Mouse (Mus musculus): Measurements from ENCODE around the gene Cacna1i.

Cacna1i gene

DNA sequence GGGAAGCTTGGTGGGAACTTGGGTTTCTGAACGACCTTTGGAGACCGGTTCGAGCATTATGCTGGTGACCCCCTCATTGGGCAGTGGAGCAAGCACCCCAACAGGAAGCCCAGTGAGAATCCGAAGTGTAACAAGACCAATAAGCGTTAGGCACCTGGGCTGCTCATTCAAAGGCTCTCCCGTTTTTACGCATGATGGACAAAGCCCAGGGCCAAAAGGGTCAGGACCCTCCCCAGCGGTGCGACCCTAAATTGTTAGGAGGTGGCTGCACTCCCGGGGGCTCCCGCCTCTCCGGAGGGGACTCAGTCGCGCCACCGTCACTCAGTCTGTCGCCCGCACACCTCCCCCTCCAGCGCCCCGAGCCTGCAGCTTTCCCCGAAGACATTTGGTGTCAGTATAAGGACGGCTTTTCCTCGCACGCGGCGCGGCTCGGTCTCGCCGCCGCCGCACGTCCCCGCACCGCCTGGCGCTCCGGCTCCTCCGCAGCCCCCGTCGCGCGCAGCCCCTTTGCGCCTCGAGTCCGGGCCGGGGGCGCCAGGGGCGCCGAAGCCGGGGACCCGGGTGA lies at the start of gene Cacna1i:
Gene Cacna1i (plus strand): TSS at position 388 of the 565 bp plus-strand sequence.
- in situ Hi-C loops (cut with MseI, MboI), result no loop called here

- in situ Hi-C loops (cut with MseI, MboI), result no loop called here
Measured at GRCm38 (mm10) chr15:80248135-80248534, 38.9 kb upstream of the Cacna1i start.

DNA sequence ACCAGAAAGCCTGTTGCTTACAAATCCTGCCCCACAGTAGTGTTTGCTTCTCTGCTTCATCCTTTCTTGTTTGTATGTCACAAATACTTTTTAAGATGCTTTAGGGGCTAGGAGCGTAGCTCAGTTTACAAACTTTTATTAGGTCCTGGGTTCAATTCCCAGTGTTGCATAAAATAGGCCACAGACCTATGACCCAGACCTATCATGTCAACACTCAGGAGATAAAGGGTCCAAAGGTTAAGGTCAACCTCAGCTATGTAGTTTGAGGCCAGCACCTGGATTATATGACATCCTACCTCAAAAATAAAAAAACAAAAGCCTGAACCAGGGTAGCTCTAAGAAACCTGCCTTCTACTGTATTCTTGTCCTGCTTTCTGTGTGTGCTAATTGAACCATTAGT lies 38.4 kb upstream of the Cacna1i start:
- in situ Hi-C loops (cut with MseI, MboI), result no loop called here

GRCm38 (mm10) chr15:80249672-80250071 lies 37.4 kb upstream of the Cacna1i start:
- in situ Hi-C loops (cut with MseI, MboI), result no loop called here

- in situ Hi-C loops (cut with MseI, MboI), result no loop called here
Measured at GRCm38 (mm10) chr15:80250586-80250985, 36.5 kb upstream of the Cacna1i start.

GRCm38 (mm10) chr15:80253530-80253929 lies 33.5 kb upstream of the Cacna1i start:
- in situ Hi-C loops (cut with MseI, MboI), result no loop called here

- in situ Hi-C loops (cut with MseI, MboI), result no loop called here
Measured at GRCm38 (mm10) chr15:80254207-80254606, 32.8 kb upstream of the Cacna1i start.

- in situ Hi-C loops (cut with MseI, MboI), result no loop called here
Measured at GRCm38 (mm10) chr15:80254847-80255645, 32.0 kb upstream of the Cacna1i start, which contains the start of gene Atf4. Gene Atf4 (plus strand): TSS chr15:80255184.

GRCm38 (mm10) chr15:80255646-80256121 lies 31.4 kb upstream of the Cacna1i start:
- in situ Hi-C loops (cut with MseI, MboI), result no loop called here

DNA sequence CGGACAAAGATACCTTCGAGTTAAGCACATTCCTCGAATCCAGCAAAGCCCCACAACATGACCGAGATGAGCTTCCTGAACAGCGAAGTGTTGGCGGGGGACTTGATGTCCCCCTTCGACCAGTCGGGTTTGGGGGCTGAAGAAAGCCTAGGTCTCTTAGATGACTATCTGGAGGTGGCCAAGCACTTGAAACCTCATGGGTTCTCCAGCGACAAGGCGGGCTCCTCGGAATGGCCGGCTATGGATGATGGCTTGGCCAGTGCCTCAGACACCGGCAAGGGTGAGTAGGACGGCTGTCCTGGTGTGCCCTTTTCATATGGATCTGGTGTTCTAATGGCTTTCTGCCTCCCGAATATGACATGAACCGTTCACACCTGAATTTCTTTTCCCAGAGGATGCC lies 30.8 kb upstream of the Cacna1i start:
- in situ Hi-C loops (cut with MseI, MboI), result no loop called here

DNA sequence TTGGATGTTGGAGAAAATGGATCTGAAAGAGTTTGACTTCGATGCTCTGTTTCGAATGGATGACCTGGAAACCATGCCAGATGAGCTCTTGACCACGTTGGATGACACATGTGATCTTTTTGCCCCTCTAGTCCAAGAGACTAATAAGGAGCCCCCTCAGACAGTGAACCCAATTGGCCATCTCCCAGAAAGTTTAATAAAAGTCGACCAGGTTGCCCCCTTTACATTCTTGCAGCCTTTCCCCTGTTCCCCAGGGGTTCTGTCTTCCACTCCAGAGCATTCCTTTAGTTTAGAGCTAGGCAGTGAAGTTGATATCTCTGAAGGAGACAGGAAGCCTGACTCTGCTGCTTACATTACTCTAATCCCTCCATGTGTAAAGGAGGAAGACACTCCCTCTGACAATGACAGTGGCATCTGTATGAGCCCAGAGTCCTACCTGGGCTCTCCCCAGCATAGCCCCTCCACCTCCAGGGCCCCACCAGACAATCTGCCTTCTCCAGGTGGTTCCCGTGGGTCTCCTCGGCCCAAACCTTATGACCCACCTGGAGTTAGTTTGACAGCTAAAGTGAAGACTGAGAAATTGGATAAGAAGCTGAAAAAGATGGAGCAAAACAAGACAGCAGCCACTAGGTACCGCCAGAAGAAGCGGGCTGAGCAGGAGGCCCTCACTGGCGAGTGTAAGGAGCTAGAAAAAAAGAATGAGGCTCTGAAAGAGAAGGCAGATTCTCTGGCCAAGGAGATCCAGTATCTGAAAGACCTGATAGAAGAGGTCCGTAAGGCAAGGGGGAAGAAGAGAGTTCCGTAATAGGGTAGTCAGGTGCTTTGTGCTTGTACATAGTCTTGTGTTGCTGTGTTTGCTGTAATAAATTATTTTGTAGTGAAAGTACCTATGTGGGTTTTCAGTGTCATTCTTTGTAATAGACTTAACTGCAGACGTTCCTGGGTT lies 30.1 kb upstream of the Cacna1i start:
- in situ Hi-C loops (cut with MseI, MboI), result no loop called here

GRCm38 (mm10) chr15:80257602-80258239 lies 29.3 kb upstream of the Cacna1i start:
- in situ Hi-C loops (cut with MseI, MboI), result no loop called here

- in situ Hi-C loops (cut with MseI, MboI), result no loop called here
Measured at GRCm38 (mm10) chr15:80258240-80259170, 28.5 kb upstream of the Cacna1i start.

GRCm38 (mm10) chr15:80259406-80260045 lies 27.5 kb upstream of the Cacna1i start:
- in situ Hi-C loops (cut with MseI, MboI), result no loop called here

GRCm38 (mm10) chr15:80260677-80261076 lies 26.4 kb upstream of the Cacna1i start:
- in situ Hi-C loops (cut with MseI, MboI), result no loop called here

GRCm38 (mm10) chr15:80261100-80261499 lies 25.9 kb upstream of the Cacna1i start:
- in situ Hi-C loops (cut with MseI, MboI), result no loop called here

DNA sequence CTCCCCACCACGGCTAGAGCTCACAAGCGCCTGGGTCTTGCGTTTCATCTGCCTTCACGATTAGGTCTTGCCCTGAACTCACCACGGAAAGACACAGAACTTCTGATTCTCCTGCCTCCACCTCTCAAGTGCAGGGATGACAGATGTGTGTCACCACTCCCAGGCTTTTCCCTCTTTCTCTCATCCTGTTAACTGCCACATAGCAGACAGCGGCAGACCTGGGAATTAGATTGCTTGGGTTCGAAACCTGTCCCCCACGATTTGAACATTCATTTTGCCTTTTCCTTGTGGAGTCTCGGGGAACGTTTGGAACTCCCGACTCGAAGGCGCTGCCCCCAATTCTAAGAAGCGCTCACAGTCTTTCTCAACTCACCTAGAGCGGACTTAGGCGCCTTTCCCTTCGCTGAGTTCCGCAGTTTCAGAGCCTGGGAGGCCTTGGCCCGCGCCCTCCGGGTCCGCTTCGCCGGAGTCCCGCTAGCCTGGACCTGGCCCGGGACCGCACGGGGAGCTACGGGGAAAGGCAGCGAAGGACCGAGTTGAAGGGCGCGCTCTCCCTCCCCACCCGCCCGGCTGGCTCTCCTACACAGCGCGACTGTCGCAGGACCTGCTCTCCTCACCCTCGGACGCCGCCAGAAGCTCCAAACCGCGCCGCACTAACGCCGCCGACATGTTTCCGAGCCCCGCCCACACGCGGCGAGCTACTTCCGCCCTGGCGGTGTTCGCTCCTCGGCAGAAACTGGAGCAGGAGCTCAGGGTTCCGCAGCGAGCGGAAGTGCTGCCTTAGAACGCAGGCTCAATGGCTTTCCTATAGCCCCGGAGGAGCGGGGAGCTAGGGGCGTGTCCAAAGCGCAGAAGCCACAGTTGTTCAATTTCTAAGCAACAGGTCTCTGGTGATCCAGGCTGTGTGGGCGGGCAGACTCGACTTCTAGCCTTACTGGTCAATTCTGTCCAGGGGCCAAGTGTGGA lies 23.1 kb upstream of the Cacna1i start, which contains the start of gene Rps19bp1:
Gene Rps19bp1 (minus strand): TSS at position 706 of the 966 bp plus-strand sequence.
- in situ Hi-C loops (cut with MseI, MboI), result no loop called here

DNA sequence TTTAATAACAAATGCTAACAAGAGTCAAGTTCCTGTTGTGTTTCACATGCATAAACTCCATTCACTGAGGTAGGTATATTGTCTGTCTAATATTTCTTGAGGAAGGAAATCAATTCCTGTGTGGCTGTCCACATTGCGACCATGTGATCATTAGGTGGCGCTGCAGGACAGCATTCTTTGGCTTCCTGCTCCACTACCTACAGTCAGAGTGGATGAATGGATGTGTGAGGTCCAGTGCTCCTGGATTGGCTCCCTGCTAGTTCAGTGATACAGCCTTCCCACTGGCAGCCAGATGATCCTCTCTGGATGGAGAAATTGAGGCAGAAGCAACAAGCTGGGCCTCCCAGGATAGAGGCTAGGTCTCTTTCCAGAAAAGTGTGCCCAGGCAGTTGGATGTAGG lies 20.8 kb upstream of the Cacna1i start:
- in situ Hi-C loops (cut with MseI, MboI), result loop anchor here (5.0 kb wide), 2 partner anchors 421 to 436 kb away; no protein-coding TSS in a partner anchor

Data from mouse trophoblast stem cell (cell line).